Mouse (Mus musculus) B cell, adult (primary cell): ENCODE measurements around the gene Trmt2b. TPM values are rescaled to one million over a fixed set of nuclear protein-coding genes. Genes with fewer than 3 reads are reported as not detected.

Source experiments
- total RNA-seq: library from RNA; stranded (reverse); gene quantifications from 4 replicates; pipeline ENCODE4 v1.2.4, GENCODE M21; 2023; ENCODE audit not compliant: inconsistent age

Gene Trmt2b
- 21.9 to 29.5 TPM (median 27.0 TPM) in 4 replicates for total RNA-seq

GRCm38 (mm10) chrX:134276275-134277160 is at the start of gene Trmt2b:
TSS of gene Trmt2b (minus strand) at chrX:134276984.

GRCm38 (mm10) chrX:134307534-134308274 is 30.9 kb upstream of the Trmt2b start, which contains the start of gene Cenpi:
TSS of gene Cenpi (plus strand) at chrX:134308084.

GRCm38 (mm10) chrX:134221856-134222255 is 54.9 kb downstream of the Trmt2b start, which contains the start of gene Nox1:
TSS of gene Nox1 (minus strand) at chrX:134221956.

GRCm38 (mm10) chrX:134187201-134187600 is 89.6 kb downstream of the Trmt2b start, which contains the start of gene Arl13a:
TSS of gene Arl13a (plus strand) at chrX:134187501.

Other genes with a start within 250 kb of the Trmt2b start
- 43.6 to 59.2 TPM (median 51.1 TPM) in 4 replicates for gene Cstf2, start 217.8 kb downstream of the Trmt2b start, total RNA-seq
- 22.8 to 27.5 TPM (median 25.5 TPM) in 4 replicates for gene Xkrx, start 114.9 kb downstream of the Trmt2b start, total RNA-seq
- gene Arl13a, start 89.5 kb downstream of the Trmt2b start, total RNA-seq, result not detected in 4 replicates
- gene Nox1, start 55.0 kb downstream of the Trmt2b start, total RNA-seq, result 0.70 to 3.5 TPM (median 2.6 TPM) in 4 replicates
- not detected in 4 replicates for gene Tmem35a, start 18.2 kb upstream of the Trmt2b start, total RNA-seq
- 1.4 to 2.8 TPM (median 2.3 TPM) in 4 replicates for gene Cenpi, start 31.1 kb upstream of the Trmt2b start, total RNA-seq
- gene Drp2, start 127.6 kb upstream of the Trmt2b start, total RNA-seq, result not detected in 4 replicates
- not detected in 4 replicates for gene Taf7l, start 199.5 kb upstream of the Trmt2b start, total RNA-seq